Mouse (Mus musculus) MEL (cell line): ENCODE measurements around the gene Dapp1.

Experiments
- EP300 ChIP-seq, 2 experiments: IDR thresholded peaks; 2 replicates each; pipeline ENCODE4 v1.6.1; 2011; ENCODE audit warnings: improper control_type of control experiment in 2 of 2, low read length in 2 of 2, low read depth in 1 of 2, mild to moderate bottlenecking in 1 of 2
- KAT2A ChIP-seq: conservative IDR thresholded peaks from 2 replicates; pipeline ENCODE4 v1.6.1; 2012; ENCODE audit warnings: low read depth, low read length, improper control_type of control experiment, inconsistent platforms
- MXI1 ChIP-seq: IDR thresholded peaks from 2 replicates; pipeline ENCODE4 v1.6.1; 2011; ENCODE audit warnings: mild to moderate bottlenecking, low read depth, low read length, improper control_type of control experiment
- MYC ChIP-seq: IDR thresholded peaks from 2 replicates; pipeline ENCODE4 v1.6.1; 2011; ENCODE audit warnings: low read depth, mild to moderate bottlenecking, low read length, improper control_type of control experiment, moderate library complexity
- SMC3 ChIP-seq: IDR thresholded peaks from 2 replicates; pipeline ENCODE4 v1.6.1; 2011; ENCODE audit warnings: low read depth, low read length, improper control_type of control experiment
- ZMIZ1 ChIP-seq: IDR thresholded peaks from 2 replicates; pipeline ENCODE4 v1.6.1; 2012; ENCODE audit warnings: low read depth, mild to moderate bottlenecking, inconsistent platforms, low read length, improper control_type of control experiment, moderate library complexity
- ZNF384 ChIP-seq: IDR thresholded peaks from 2 replicates; pipeline ENCODE4 v1.6.1; 2012; ENCODE audit warnings: low read depth, mild to moderate bottlenecking, inconsistent platforms, low read length, improper control_type of control experiment

GRCm38 (mm10) chr3:137959456-137959855 lies 21.9 kb downstream of the Dapp1 start:
- TF ChIP-seq KAT2A (no peak), EP300 (IDR thresholded peaks at IDR 0.05; ENCODE audit: low read depth in 1 of 2, low read length in 2 of 2) (no peak), MYC (no peak), SMC3 (no peak), MXI1 (no peak), ZMIZ1 (no peak), ZNF384 (no peak)
